Mouse (Mus musculus): ENCODE results near the gene Raet1e.
"Not testable (repeated sequence)": the region's sequence is repeated elsewhere in the genome, so short reads cannot be mapped to it uniquely, and the experiment has no call there.

Raet1e gene

GRCm38 (mm10) chr10:22361415-22362352 is 203.3 kb downstream of the Raet1e start:
- not testable (repeated sequence) for DNase-seq (ENCODE audit: low spot score)

GRCm38 (mm10) chr10:22362466-22362865 is 204.1 kb downstream of the Raet1e start:
- DNase-seq (ENCODE audit: low spot score), result not testable (repeated sequence)

GRCm38 (mm10) chr10:22364915-22365314 is 206.5 kb downstream of the Raet1e start:
- DNase-seq (ENCODE audit: low spot score), result not testable (repeated sequence)

- DNase-seq (ENCODE audit: low spot score), result not testable (repeated sequence)
These were observed 222.9 kb downstream of the Raet1e start for GRCm38 (mm10) chr10:22381226-22381625.

GRCm38 (mm10) chr10:22390146-22390545 is 231.8 kb downstream of the Raet1e start:
- not testable (repeated sequence) for DNase-seq (ENCODE audit: low spot score)

- DNase-seq (ENCODE audit: low spot score), result not testable (repeated sequence)
These were observed 233.2 kb downstream of the Raet1e start for GRCm38 (mm10) chr10:22391616-22392015.

GRCm38 (mm10) chr10:22393028-22393824 is 234.9 kb downstream of the Raet1e start:
- DNase-seq (ENCODE audit: low spot score), result not testable (repeated sequence)

GRCm38 (mm10) chr10:22396680-22397079 is 238.3 kb downstream of the Raet1e start:
- not testable (repeated sequence) for DNase-seq (ENCODE audit: low spot score)

GRCm38 (mm10) chr10:22402225-22402917 is 244.0 kb downstream of the Raet1e start:
- not testable (repeated sequence) for DNase-seq (ENCODE audit: low spot score)

GRCm38 (mm10) chr10:22413702-22414494 is 255.5 kb downstream of the Raet1e start:
- not testable (repeated sequence) for DNase-seq (ENCODE audit: low spot score)

Measured in urinary bladder, postnatal 10 days (tissue).